Mouse (Mus musculus): ENCODE data around the gene Nhej1.

GRCm38 (mm10) chr1:75027061-75027779 is 97.8 kb downstream of the Nhej1 start:
- TF ChIP-seq CTCF (IDR thresholded peaks at IDR 0.05; ENCODE audit: low read depth, low read length) (no peak), POLR2AphosphoS5 (IDR thresholded peaks at IDR 0.05; ENCODE audit: insufficient replicate concordance, low read depth, low read length) (no peak), GATA1 (IDR thresholded peaks at IDR 0.05; ENCODE audit: borderline replicate concordance, low read length) (no peak), GATA2 (IDR thresholded peaks at IDR 0.05; ENCODE audit: borderline replicate concordance, low read depth, low read length) (no peak)

Measured in G1E (cell line).